In the genomic region with DNA sequence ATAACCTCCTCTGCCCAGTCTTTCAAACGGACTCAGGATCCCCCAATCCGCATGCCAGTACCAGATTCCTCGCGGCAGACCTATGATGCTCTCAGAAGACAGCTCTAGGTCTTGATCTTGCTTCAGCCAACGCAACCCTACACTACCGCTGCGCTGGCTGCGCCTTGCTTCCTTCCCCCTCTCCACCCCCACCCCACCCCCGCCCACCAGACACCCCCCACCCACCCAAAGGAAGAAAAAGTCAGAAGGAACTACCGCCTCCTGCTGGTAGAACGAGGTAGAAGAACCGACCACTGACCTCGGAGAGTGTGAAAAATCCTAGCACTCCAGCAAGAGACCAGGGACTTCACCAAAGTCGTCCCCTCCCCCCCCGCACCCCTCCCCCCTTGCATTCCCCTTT, we compare ENCODE assay signal across 8 mouse cellular contexts. TPM values are rescaled to one million over a fixed set of nuclear protein-coding genes. Genes with fewer than 3 reads are reported as not detected.
DNase-seq lines count a peak whose midpoint lies in the region; ATAC-seq and TF ChIP-seq lines count a peak whose summit lies in the region.

No protein-coding gene starts in this region.

- no peaks in the 10 kb centered on the region for H3K9me3 ChIP-seq in kidney, postnatal 0 days (replicated peaks; ENCODE audit: low read length)
- no peaks in the 10 kb centered on the region for H3K9me3 ChIP-seq in heart, postnatal 0 days (replicated peaks; ENCODE audit: control insufficient read depth, low read length)
- H3K9me3 ChIP-seq in liver, embryonic 16.5 days (replicated peaks; ENCODE audit: control insufficient read depth, low read length): no peaks in the 10 kb centered on the region

- ATAC-seq in kidney, postnatal 0 days (replicated peaks; ENCODE audit: low FRiP score, low read depth): no peak
- no peak for ATAC-seq in heart, postnatal 0 days (ENCODE audit: insufficient read depth, low read depth)
- no peak for ATAC-seq in liver, embryonic 16.5 days (ENCODE audit: low read depth)

- WGBS in kidney, postnatal 0 days: 10% methylated on average over 15 of the region's 15 CpGs
- 29% methylated on average over 15 of the region's 15 CpGs for WGBS in bone marrow, adult 2 months
- 31% methylated on average over 14 of the region's 15 CpGs for WGBS in heart, postnatal 0 days
- WGBS in liver, embryonic 16.5 days (ENCODE audit: insufficient replicate concordance): 13% methylated on average over 14 of the region's 15 CpGs

- H3K27ac ChIP-seq in kidney, postnatal 0 days: no peak overlapping the region
- H3K27ac ChIP-seq in bone marrow, adult 2 months (ENCODE audit: control insufficient read depth, insufficient read depth, low read depth, low read length, poor library complexity): no peak overlapping the region
- no peak overlapping the region for H3K27ac ChIP-seq in heart, postnatal 0 days (ENCODE audit: low read depth)
- H3K27ac ChIP-seq in liver, embryonic 16.5 days (ENCODE audit: low read length): no peak overlapping the region

- no peak for TF ChIP-seq EP300 in heart, postnatal 0 days (IDR thresholded peaks at IDR 0.05; ENCODE audit: low read depth)

- H3K4me2 ChIP-seq in kidney, postnatal 0 days (ENCODE audit: low read length): peak overlapping the region; percentile 55
- peak overlapping the region; percentile 47 for H3K4me2 ChIP-seq in heart, postnatal 0 days (ENCODE audit: low read depth, low read length)
- no peak overlapping the region; the same call in 1 of the 2 replicates for H3K4me2 ChIP-seq in liver, embryonic 16.5 days (ENCODE audit: low read depth, low read length)

- H3K9ac ChIP-seq in kidney, postnatal 0 days (ENCODE audit: low read depth, low read length): no peak overlapping the region
- no peak overlapping the region for H3K9ac ChIP-seq in heart, postnatal 0 days (replicated peaks; ENCODE audit: low read depth, low read length)
- H3K9ac ChIP-seq in liver, embryonic 16.5 days (ENCODE audit: low read depth, low read length): no peak overlapping the region

- TF ChIP-seq POLR2A in bone marrow, adult 2 months (IDR thresholded peaks at IDR 0.05; ENCODE audit: borderline replicate concordance, control insufficient read depth, low read depth, low read length): no peak

- peaks cover 57% of the 10 kb centered on the region for H3K27me3 ChIP-seq in kidney, postnatal 0 days (ENCODE audit: insufficient read depth, low read length)
- H3K27me3 ChIP-seq in heart, postnatal 0 days (ENCODE audit: control insufficient read depth, insufficient read depth, low read length): peaks cover 38% of the 10 kb centered on the region
- peaks cover 65% of the 10 kb centered on the region for H3K27me3 ChIP-seq in liver, embryonic 16.5 days (ENCODE audit: control insufficient read depth, insufficient read depth, low read depth, low read length)

- TF ChIP-seq CTCF in kidney, postnatal 0 days (IDR thresholded peaks at IDR 0.05; ENCODE audit: low read depth): no peak; the same call in 1 of the 2 replicates
- peak; percentile 11; the same call in 1 of the 2 replicates for TF ChIP-seq CTCF in bone marrow, adult 2 months (IDR thresholded peaks at IDR 0.05; ENCODE audit: control insufficient read depth, insufficient read depth, low read length)
- TF ChIP-seq CTCF in heart, postnatal 0 days (IDR thresholded peaks at IDR 0.05; ENCODE audit: low read depth): peak; percentile 23; the same call in 1 of the 2 replicates

- H3K36me3 ChIP-seq in kidney, postnatal 0 days (ENCODE audit: insufficient read depth, low read length): no peaks in the 10 kb centered on the region
- H3K36me3 ChIP-seq in heart, postnatal 0 days (replicated peaks; ENCODE audit: control insufficient read depth, insufficient read depth, low read length): peaks cover 21% of the 10 kb centered on the region
- H3K36me3 ChIP-seq in liver, embryonic 16.5 days (ENCODE audit: control insufficient read depth, insufficient read depth): no peaks in the 10 kb centered on the region

- peak overlapping the region; percentile 32; the same call in 1 of the 2 replicates for H3K4me3 ChIP-seq in kidney, postnatal 0 days (replicated peaks; ENCODE audit: low read depth, low read length)
- H3K4me3 ChIP-seq in bone marrow, adult 2 months (replicated peaks; ENCODE audit: control insufficient read depth, low read depth, low read length): no peak overlapping the region
- peak overlapping the region; percentile 32; the same call in 1 of the 2 replicates for H3K4me3 ChIP-seq in heart, postnatal 0 days (ENCODE audit: low read depth, low read length)
- peak overlapping the region; percentile 39 for H3K4me3 ChIP-seq in liver, embryonic 16.5 days (ENCODE audit: low read depth, low read length)

- no peak for DNase-seq in kidney, postnatal 0 days (ENCODE audit: low spot score)
- no peak for DNase-seq in kidney, adult 18-20 months
- DNase-seq in heart, postnatal 0 days (ENCODE audit: low spot score): no peak
- no peak for DNase-seq in T-cell, adult 2 months (ENCODE audit: low spot score)
- no peak for DNase-seq in right cerebral cortex, postnatal 36 days (ENCODE audit: low spot score in 2 of 2)
- DNase-seq in left cerebral cortex, adult 8-10 months (ENCODE audit: low spot score in 2 of 2): no peak

- H3K4me1 ChIP-seq in kidney, postnatal 0 days (replicated peaks; ENCODE audit: insufficient read depth, low read length): peaks cover 36% of the 10 kb centered on the region
- peaks cover 9% of the 10 kb centered on the region for H3K4me1 ChIP-seq in bone marrow, adult 2 months (ENCODE audit: control insufficient read depth, insufficient read depth, low read length)
- peaks cover 36% of the 10 kb centered on the region for H3K4me1 ChIP-seq in heart, postnatal 0 days (ENCODE audit: control insufficient read depth, insufficient read depth)
- peaks cover 56% of the 10 kb centered on the region for H3K4me1 ChIP-seq in liver, embryonic 16.5 days (ENCODE audit: control insufficient read depth, low read depth, low read length)

RNA-seq across cellular contexts. Expression of a gene that starts 5.4 kb away (rescaled TPM):
- 32.6 and 32.9 TPM in 2 replicates for polyA plus RNA-seq in kidney, postnatal 0 days (2015; fragmentation: Nextera tagmentation; extraction: Ambion mirVana)
- polyA plus RNA-seq in bone marrow, adult 2 months (2011; ENCODE audit: insufficient read depth, insufficient read length, low replicate concordance, missing spikeins): 38.7 and 94.0 TPM in 2 replicates
- total RNA-seq in heart, postnatal 0 days (2014; rRNA removed; ENCODE audit: low replicate concordance): 0.66 and 26.8 TPM in 2 replicates
- polyA plus RNA-seq in heart, postnatal 0 days (2015; fragmentation: Nextera tagmentation; extraction: Ambion mirVana): 38.7 and 40.1 TPM in 2 replicates
- polyA plus RNA-seq in liver, embryonic 16.5 days (2015; fragmentation: Nextera tagmentation; extraction: Ambion mirVana): 21.1 and 23.2 TPM in 2 replicates
- 10 to 100 TPM in 1 of 4 experiments, 1 to 10 TPM in 3; 2.3 to 14.5 (median 5.2) TPM for total RNA-seq in left cerebral cortex, adult 8-10 months (2022)

RNA-seq across cellular contexts. Expression of a gene that starts 7.3 kb away (rescaled TPM):
- 0.17 TPM in 1 of 2 replicates, not detected in the other for polyA plus RNA-seq in kidney, postnatal 0 days (2015; fragmentation: Nextera tagmentation; extraction: Ambion mirVana)
- 18.9 and 23.4 TPM in 2 replicates for polyA plus RNA-seq in bone marrow, adult 2 months (2011; ENCODE audit: insufficient read depth, insufficient read length, low replicate concordance, missing spikeins)
- total RNA-seq in heart, postnatal 0 days (2014; rRNA removed; ENCODE audit: low replicate concordance): 45.0 and 46.6 TPM in 2 replicates
- 6.7 and 7.9 TPM in 2 replicates for polyA plus RNA-seq in heart, postnatal 0 days (2015; fragmentation: Nextera tagmentation; extraction: Ambion mirVana)
- 6.5 and 7.7 TPM in 2 replicates for polyA plus RNA-seq in liver, embryonic 16.5 days (2015; fragmentation: Nextera tagmentation; extraction: Ambion mirVana)
- total RNA-seq in left cerebral cortex, adult 8-10 months (2022): 10 to 100 TPM; 60.8 to 75.0 (median 67.2) TPM

RNA-seq across cellular contexts. Expression of a gene that starts 10.6 kb away (rescaled TPM):
- 10.5 and 13.1 TPM in 2 replicates for polyA plus RNA-seq in kidney, postnatal 0 days (2015; fragmentation: Nextera tagmentation; extraction: Ambion mirVana)
- polyA plus RNA-seq in bone marrow, adult 2 months (2011; ENCODE audit: insufficient read depth, insufficient read length, low replicate concordance, missing spikeins): 18.6 and 39.0 TPM in 2 replicates
- 11.4 and 13.4 TPM in 2 replicates for total RNA-seq in heart, postnatal 0 days (2014; rRNA removed; ENCODE audit: low replicate concordance)
- polyA plus RNA-seq in heart, postnatal 0 days (2015; fragmentation: Nextera tagmentation; extraction: Ambion mirVana): 13.3 and 14.3 TPM in 2 replicates
- 5.3 and 7.6 TPM in 2 replicates for polyA plus RNA-seq in liver, embryonic 16.5 days (2015; fragmentation: Nextera tagmentation; extraction: Ambion mirVana)
- 10 to 100 TPM in 2 of 4 experiments, 1 to 10 TPM in 2; 5.9 to 21.5 (median 10.1) TPM for total RNA-seq in left cerebral cortex, adult 8-10 months (2022)
